In the genomic region with DNA sequence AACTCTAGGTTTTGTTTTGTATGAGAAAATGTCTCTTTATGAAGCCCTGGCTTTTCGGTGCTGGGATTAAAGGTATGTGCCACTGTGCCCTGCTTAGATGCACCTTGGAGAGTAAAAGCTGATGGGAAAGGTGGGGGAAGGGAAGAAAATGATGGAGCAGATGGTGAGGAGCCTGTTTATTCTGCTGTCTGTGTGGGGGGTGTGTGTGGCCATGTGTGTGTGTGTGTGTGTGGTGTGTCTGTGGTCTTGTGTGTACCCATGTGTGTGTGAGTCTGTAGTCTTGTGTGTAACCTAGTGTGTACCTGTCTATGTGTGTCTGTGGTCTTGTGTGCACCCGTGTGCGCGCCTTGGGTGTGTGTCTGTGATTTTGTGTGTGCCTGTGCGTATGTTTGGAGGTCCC, we compare ENCODE assay signal across 29 mouse cellular contexts. TPM values are rescaled to one million over a fixed set of nuclear protein-coding genes. Genes with fewer than 3 reads are reported as not detected.
A peak's percentile ranks its signal among the peaks of the same experiment; 100 is the strongest.
DNase-seq lines count a peak whose midpoint lies in the region; ATAC-seq lines count a peak whose summit lies in the region.
"Had no signal": no experiment of that assay in that cellular context is flagged by ENCODE, and none has a peak within 500 bp of the region (broad histone marks: within the 10 kb centered on the region; RNA-seq: fewer than 3 reads in every experiment).

No protein-coding gene starts in this region.

- no peak for ATAC-seq in cerebellum, adult (ENCODE audit: insufficient number of reproducible peaks, low FRiP score, low TSS enrichment)
- ATAC-seq in heart, embryonic 12.5 days (ENCODE audit: insufficient number of reproducible peaks, low FRiP score), result 0 out of 2 replicates have a peak, but pooled peaks have one; percentile 16
- peak; percentile 14; the same call in 1 of the 2 replicates for ATAC-seq in common myeloid progenitor, adult 5-6 weeks (replicated peaks; ENCODE audit: low read depth, poor library complexity, severe bottlenecking)
- ATAC-seq: forebrain, embryonic 16.5 days; hindbrain, embryonic 16.5 days; intestine, embryonic 15.5 days had no signal

- peaks cover 32% of the 10 kb centered on the region for H3K36me3 ChIP-seq in heart, embryonic 12.5 days

- H3K4me1 ChIP-seq in heart, embryonic 12.5 days (replicated peaks), result peaks cover 14% of the 10 kb centered on the region

- H3K27ac ChIP-seq in heart, embryonic 12.5 days (ENCODE audit: poor library complexity, severe bottlenecking), result no peak overlapping the region
- H3K27ac ChIP-seq: embryonic facial prominence, embryonic 10.5 days; embryonic facial prominence, embryonic 13.5 days; forebrain, embryonic 12.5 days; gastrocnemius, adult 2 months; heart, adult 2 months; heart, embryonic 15.5 days; hindbrain, embryonic 10.5 days; hindbrain, embryonic 13.5 days; intestine, embryonic 15.5 days had no signal

- peak; percentile 68 to 76 for DNase-seq in cerebellum, postnatal 10 days
- DNase-seq in heart, adult 18-20 months, result no peak
- DNase-seq in Muller cell, postnatal 12 days (ENCODE audit: inconsistent ontology term), result no peak
- DNase-seq in heart, adult 9 months (ENCODE audit: low spot score in 2 of 2), result no peak
- DNase-seq: adrenal gland, adult 8-10 months; adrenal gland, postnatal 25 days; cerebellum, adult 11-12 months; cerebellum, adult 8-10 months; embryo, embryonic 11 days; gastrocnemius, adult 2 months; gastrocnemius, postnatal 25 days; heart, adult 2 months; heart, postnatal 10 days; heart, postnatal 36 days; kidney, adult 11 months had no signal

- peaks cover 10% of the 10 kb centered on the region for H3K9me3 ChIP-seq in heart, embryonic 12.5 days (replicated peaks)
- H3K9me3 ChIP-seq: embryonic facial prominence, embryonic 10.5 days; embryonic facial prominence, embryonic 13.5 days; forebrain, embryonic 12.5 days; heart, embryonic 15.5 days; hindbrain, embryonic 10.5 days; hindbrain, embryonic 13.5 days; intestine, embryonic 15.5 days had no signal

- WGBS in heart, embryonic 12.5 days, result 93% methylated on average over 5 of the region's 5 CpGs

- no peak overlapping the region for H3K4me2 ChIP-seq in heart, embryonic 12.5 days
- H3K4me2 ChIP-seq: embryonic facial prominence, embryonic 13.5 days; forebrain, embryonic 12.5 days; heart, embryonic 11.5 days; heart, embryonic 15.5 days; hindbrain, embryonic 13.5 days; intestine, embryonic 15.5 days had no signal

- no peak overlapping the region for H3K9ac ChIP-seq in heart, embryonic 12.5 days
- H3K9ac ChIP-seq: embryonic facial prominence, embryonic 13.5 days; forebrain, embryonic 12.5 days; heart, embryonic 15.5 days; hindbrain, embryonic 13.5 days; intestine, embryonic 15.5 days had no signal

- no peaks in the 10 kb centered on the region for H3K27me3 ChIP-seq in heart, embryonic 12.5 days (replicated peaks)
- H3K27me3 ChIP-seq: embryonic facial prominence, embryonic 13.5 days; heart, embryonic 15.5 days; intestine, embryonic 15.5 days had no signal

- no peak overlapping the region for H3K4me3 ChIP-seq in heart, embryonic 12.5 days
- H3K4me3 ChIP-seq: embryonic facial prominence, embryonic 10.5 days; embryonic facial prominence, embryonic 13.5 days; erythroblast, embryonic 14.5 days; forebrain, embryonic 12.5 days; gastrocnemius, adult 2 months; heart, adult 2 months; heart, embryonic 15.5 days; hindbrain, embryonic 10.5 days; hindbrain, embryonic 13.5 days; intestine, embryonic 15.5 days had no signal

RNA-seq across cellular contexts. Expression of a gene that starts 15.1 kb away (rescaled TPM):
- polyA plus RNA-seq in heart, embryonic 12.5 days (2016; fragmentation: Nextera tagmentation; extraction: Ambion mirVana), result 1,616 and 1,670 TPM in 2 replicates
- total RNA-seq in heart, adult 18-20 months (2021), result 100 to 1,000 TPM; 363 to 405 TPM
- 1,892 and 2,280 TPM in 2 replicates for total RNA-seq in common myeloid progenitor, adult 5-6 weeks (2017)

RNA-seq across cellular contexts. Expression of a gene that starts 52.3 kb away (rescaled TPM):
- polyA plus RNA-seq in heart, embryonic 12.5 days (2016; fragmentation: Nextera tagmentation; extraction: Ambion mirVana), result 30.7 and 32.3 TPM in 2 replicates
- total RNA-seq in heart, adult 18-20 months (2021), result 10 to 100 TPM; 10.1 to 11.4 TPM
- 42.4 and 47.0 TPM in 2 replicates for total RNA-seq in common myeloid progenitor, adult 5-6 weeks (2017)

Comparison
In these comparisons a context has a peak if more than half of its experiments do, and no peak if none do; other contexts are left out.
1. DNase-seq: peak in cerebellum, postnatal 10 days (2 of 2); none in heart, adult 18-20 months (0 of 2), Muller cell, postnatal 12 days (single experiment) and heart, adult 9 months (0 of 2).